Mouse (Mus musculus) liver, postnatal 0 days (tissue): ENCODE results near the gene Tesmin.

ENCODE experiments used
- CTCF ChIP-seq: sonication (generic); IDR thresholded peaks from 2 replicates; pipeline ENCODE4 v1.5.1; 2016; ENCODE audit warnings: antibody characterized with exemption, low read depth
- EP300 ChIP-seq: IDR thresholded peaks from 2 replicates; pipeline ENCODE4 v1.6.1; 2016; ENCODE audit warnings: antibody characterized with exemption, low read depth, mild to moderate bottlenecking

GRCm38 (mm10) chr19:3434641-3435040 lies 46.0 kb downstream of the Tesmin start:
- no peak for TF ChIP-seq EP300
- no peak for TF ChIP-seq CTCF
